9 mouse cellular contexts compared by ENCODE assay signal in the genomic region with DNA sequence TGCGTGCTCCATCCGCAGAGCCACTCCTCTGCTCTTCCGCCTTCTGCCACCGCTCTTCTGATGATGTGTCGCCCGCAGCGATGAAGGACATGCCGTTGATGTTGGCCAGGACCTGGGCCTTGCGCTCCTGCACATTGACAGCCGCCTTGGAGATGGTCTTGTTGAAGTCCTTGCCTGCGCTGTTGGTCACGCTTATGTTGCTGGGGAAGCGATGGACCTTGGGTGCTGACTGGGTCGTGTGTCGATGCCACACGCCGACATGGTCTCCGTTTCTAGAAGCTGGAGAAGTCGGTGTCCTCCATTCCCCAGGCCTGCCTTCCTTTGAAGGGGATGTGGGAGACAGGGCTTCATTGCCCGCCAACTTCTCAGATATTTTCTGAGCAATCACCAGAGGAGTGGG. TPM values are rescaled to one million over a fixed set of nuclear protein-coding genes. Genes with fewer than 3 reads are reported as not detected.
A peak's percentile ranks its signal among the peaks of the same experiment; 100 is the strongest.
DNase-seq lines count a peak whose midpoint lies in the region; ATAC-seq and TF ChIP-seq lines count a peak whose summit lies in the region.
"Had no signal": no experiment of that assay in that cellular context is flagged by ENCODE, and none has a peak within 500 bp of the region (broad histone marks: within the 10 kb centered on the region; RNA-seq: fewer than 3 reads in every experiment).

No protein-coding gene starts in this region.

- H3K9me3 ChIP-seq in embryonic facial prominence, embryonic 15.5 days (replicated peaks): no peaks in the 10 kb centered on the region
- no peaks in the 10 kb centered on the region for H3K9me3 ChIP-seq in intestine, embryonic 14.5 days (ENCODE audit: control insufficient read depth, low read length)
- no peaks in the 10 kb centered on the region for H3K9me3 ChIP-seq in midbrain, postnatal 0 days (ENCODE audit: low read length)

- DNase-seq in left cerebral cortex, adult 2 months (ENCODE audit: extremely low spot score in 1 of 2, low spot score in 2 of 2): no peak
- DNase-seq in left cerebral cortex, postnatal 36 days (ENCODE audit: low spot score in 2 of 2): no peak
- peak; percentile 60 for DNase-seq in intestine, embryonic 14.5 days (ENCODE audit: low spot score)
- no peak for DNase-seq in midbrain, postnatal 0 days (ENCODE audit: low spot score)
- DNase-seq in ovary, postnatal 36 days (ENCODE audit: low spot score): no peak
- DNase-seq in gastrocnemius, adult 18-20 months (ENCODE audit: low spot score): no peak
- no peak for DNase-seq in ovary, postnatal 10 days (ENCODE audit: low spot score)

- 39% methylated on average over 20 of the region's 20 CpGs for WGBS in embryonic facial prominence, embryonic 15.5 days
- WGBS in intestine, embryonic 14.5 days: 42% methylated on average over 20 of the region's 20 CpGs
- 41% methylated on average over 20 of the region's 20 CpGs for WGBS in midbrain, postnatal 0 days

- peak overlapping the region; percentile 94 for H3K4me2 ChIP-seq in embryonic facial prominence, embryonic 15.5 days (replicated peaks)
- peak overlapping the region; percentile 72 for H3K4me2 ChIP-seq in intestine, embryonic 14.5 days (ENCODE audit: low read length)
- H3K4me2 ChIP-seq in midbrain, postnatal 0 days (ENCODE audit: low read depth, low read length, poor library complexity, severe bottlenecking): peak overlapping the region; percentile 93

- H3K9ac ChIP-seq in embryonic facial prominence, embryonic 15.5 days: peak overlapping the region; percentile 42; the same call in 1 of the 2 replicates
- no peak overlapping the region for H3K9ac ChIP-seq in intestine, embryonic 14.5 days (ENCODE audit: low read length)
- peak overlapping the region; percentile 62 for H3K9ac ChIP-seq in midbrain, postnatal 0 days (replicated peaks; ENCODE audit: low read length, poor library complexity, severe bottlenecking)

- no peak for ATAC-seq in embryonic facial prominence, embryonic 15.5 days (ENCODE audit: insufficient number of reproducible peaks, low FRiP score, low TSS enrichment, low read depth)
- ATAC-seq in intestine, embryonic 14.5 days (replicated peaks; ENCODE audit: low FRiP score, low TSS enrichment, low read depth): no peak
- ATAC-seq in midbrain, postnatal 0 days (ENCODE audit: low FRiP score): no peak; the same call in 1 of the 2 replicates
- ATAC-seq: Patski had no signal

- peak overlapping the region; percentile 44 for H3K4me3 ChIP-seq in left cerebral cortex, adult 2 months
- H3K4me3 ChIP-seq in embryonic facial prominence, embryonic 15.5 days (replicated peaks): peak overlapping the region; percentile 49
- peak overlapping the region; percentile 37 for H3K4me3 ChIP-seq in intestine, embryonic 14.5 days (ENCODE audit: low read depth, low read length)
- peak overlapping the region; percentile 48 for H3K4me3 ChIP-seq in midbrain, postnatal 0 days (ENCODE audit: low read depth, low read length)

- intact Hi-C loops in left cerebral cortex, adult 2 months (cut with DNase I): no loop called here
- intact Hi-C loops in left cerebral cortex, postnatal 36 days (cut with DNase I): no loop called here

- H3K36me3 ChIP-seq in embryonic facial prominence, embryonic 15.5 days: 0 out of 2 replicates have a peak, but pooled peaks cover 6% of the 10 kb centered on the region
- no peaks in the 10 kb centered on the region for H3K36me3 ChIP-seq in intestine, embryonic 14.5 days (ENCODE audit: control insufficient read depth, insufficient read depth, low read length)
- no peaks in the 10 kb centered on the region for H3K36me3 ChIP-seq in midbrain, postnatal 0 days (ENCODE audit: insufficient read depth, low read length)

- H3K4me1 ChIP-seq in embryonic facial prominence, embryonic 15.5 days: peaks cover 26% of the 10 kb centered on the region
- peaks cover 17% of the 10 kb centered on the region for H3K4me1 ChIP-seq in intestine, embryonic 14.5 days (replicated peaks; ENCODE audit: control insufficient read depth, insufficient read depth, low read length)
- peaks cover 11% of the 10 kb centered on the region; the same call in 1 of the 2 replicates for H3K4me1 ChIP-seq in midbrain, postnatal 0 days (ENCODE audit: insufficient read depth, low read length)

- TF ChIP-seq CTCF in left cerebral cortex, adult 2 months (IDR thresholded peaks at IDR 0.05): no peak
- no peak for TF ChIP-seq CTCF in midbrain, postnatal 0 days (IDR thresholded peaks at IDR 0.05)

- no peak overlapping the region for H3K27ac ChIP-seq in left cerebral cortex, adult 2 months
- H3K27ac ChIP-seq in embryonic facial prominence, embryonic 15.5 days (replicated peaks): no peak overlapping the region
- H3K27ac ChIP-seq in intestine, embryonic 14.5 days (ENCODE audit: low read depth): peak overlapping the region; percentile 82
- H3K27ac ChIP-seq in midbrain, postnatal 0 days (ENCODE audit: low read depth, low read length): no peak overlapping the region

- peaks cover 8% of the 10 kb centered on the region; the same call in 1 of the 2 replicates for H3K27me3 ChIP-seq in embryonic facial prominence, embryonic 15.5 days
- 0 out of 2 replicates have a peak, but pooled peaks cover 3% of the 10 kb centered on the region for H3K27me3 ChIP-seq in intestine, embryonic 14.5 days (replicated peaks; ENCODE audit: control insufficient read depth, insufficient read depth, low read length)
- H3K27me3 ChIP-seq in midbrain, postnatal 0 days (ENCODE audit: insufficient read depth, low read length): no peaks in the 10 kb centered on the region; the same call in 1 of the 2 replicates
- H3K27me3 ChIP-seq: Patski had no signal

RNA-seq across cellular contexts. Expression of gene Proser2, which starts 29.3 kb away (rescaled TPM):
- 1 to 10 TPM; 3.2 to 4.1 TPM for total RNA-seq in left cerebral cortex, adult 2 months (2021)
- 1 to 10 TPM; 3.1 to 3.4 TPM for total RNA-seq in left cerebral cortex, postnatal 36 days (2021)
- 19.6 and 23.1 TPM in 2 replicates for polyA plus RNA-seq in embryonic facial prominence, embryonic 15.5 days (2015; fragmentation: Nextera tagmentation; extraction: Ambion mirVana)
- 17.5 and 25.1 TPM in 2 replicates for polyA plus RNA-seq in intestine, embryonic 14.5 days (2014; fragmentation: Nextera tagmentation; extraction: Ambion mirVana)
- 7.0 and 7.1 TPM in 2 replicates for total RNA-seq in midbrain, postnatal 0 days (2014; rRNA removed)
- polyA plus RNA-seq in midbrain, postnatal 0 days (2015; fragmentation: Nextera tagmentation; extraction: Ambion mirVana): 7.2 and 7.4 TPM in 2 replicates
- 1 to 10 TPM in 1 of 2 experiments, under 1 TPM in 1; 0.93 to 1.7 TPM for total RNA-seq in gastrocnemius, adult 18-20 months (2021)
